Mouse (Mus musculus): Measurements from ENCODE around the gene H13.
A peak's percentile ranks its signal among the peaks of the same experiment; 100 is the strongest.

GRCm38 (mm10) chr2:152704811-152705370 lies 35.6 kb downstream of the H13 start:
- TF ChIP-seq CTCF (IDR thresholded peaks at IDR 0.05; ENCODE audit: low read depth): 0 out of 2 replicates have a peak, but pooled peaks have one; percentile 5
- TF ChIP-seq EP300 (IDR thresholded peaks at IDR 0.05; ENCODE audit: low read depth): no peak

All from liver, embryonic 14.5 days (tissue).